Mouse (Mus musculus): ENCODE results near the gene P2rx1. TPM values are rescaled to one million over a fixed set of nuclear protein-coding genes. Genes with fewer than 3 reads are reported as not detected.
A peak's percentile ranks its signal among the peaks of the same experiment; 100 is the strongest.

P2rx1 gene
- 11.3 and 12.7 TPM in 2 replicates for total RNA-seq (2017)

- ATAC-seq (replicated peaks in 1 of 2; ENCODE audit: insufficient read depth in 1 of 2, low FRiP score in 2 of 2, low TSS enrichment in 1 of 2, low read depth in 1 of 2, poor library complexity in 2 of 2, severe bottlenecking in 2 of 2): peak; percentile 82 to 84
These were observed at the start of gene P2rx1 for GRCm38 (mm10) chr11:72998771-72999170. TSS of gene P2rx1 (plus strand) at chr11:72999103.

GRCm38 (mm10) chr11:72951137-72952000 lies 47.5 kb upstream of the P2rx1 start:
- ATAC-seq (replicated peaks in 1 of 2; ENCODE audit: insufficient read depth in 1 of 2, low FRiP score in 2 of 2, low TSS enrichment in 1 of 2, low read depth in 1 of 2, poor library complexity in 2 of 2, severe bottlenecking in 2 of 2): no peak

GRCm38 (mm10) chr11:72952226-72952625 lies 46.7 kb upstream of the P2rx1 start:
- no peak for ATAC-seq (replicated peaks in 1 of 2; ENCODE audit: insufficient read depth in 1 of 2, low FRiP score in 2 of 2, low TSS enrichment in 1 of 2, low read depth in 1 of 2, poor library complexity in 2 of 2, severe bottlenecking in 2 of 2)

GRCm38 (mm10) chr11:72952697-72953096 lies 46.2 kb upstream of the P2rx1 start:
- no peak for ATAC-seq (replicated peaks in 1 of 2; ENCODE audit: insufficient read depth in 1 of 2, low FRiP score in 2 of 2, low TSS enrichment in 1 of 2, low read depth in 1 of 2, poor library complexity in 2 of 2, severe bottlenecking in 2 of 2)

GRCm38 (mm10) chr11:72953116-72953439 lies 45.8 kb upstream of the P2rx1 start:
- no peak for ATAC-seq (replicated peaks in 1 of 2; ENCODE audit: insufficient read depth in 1 of 2, low FRiP score in 2 of 2, low TSS enrichment in 1 of 2, low read depth in 1 of 2, poor library complexity in 2 of 2, severe bottlenecking in 2 of 2)

- ATAC-seq (replicated peaks in 1 of 2; ENCODE audit: insufficient read depth in 1 of 2, low FRiP score in 2 of 2, low TSS enrichment in 1 of 2, low read depth in 1 of 2, poor library complexity in 2 of 2, severe bottlenecking in 2 of 2): peak; percentile 62 to 74
These were observed 45.3 kb upstream of the P2rx1 start for GRCm38 (mm10) chr11:72953440-72954151.

- no peak for ATAC-seq (replicated peaks in 1 of 2; ENCODE audit: insufficient read depth in 1 of 2, low FRiP score in 2 of 2, low TSS enrichment in 1 of 2, low read depth in 1 of 2, poor library complexity in 2 of 2, severe bottlenecking in 2 of 2)
These were observed 44.7 kb upstream of the P2rx1 start for GRCm38 (mm10) chr11:72954216-72954615.

- ATAC-seq (replicated peaks in 1 of 2; ENCODE audit: insufficient read depth in 1 of 2, low FRiP score in 2 of 2, low TSS enrichment in 1 of 2, low read depth in 1 of 2, poor library complexity in 2 of 2, severe bottlenecking in 2 of 2): peak; percentile 17 to 26; a peak in 1 of 4 replicates
These were observed 43.4 kb upstream of the P2rx1 start for GRCm38 (mm10) chr11:72955339-72955974.

GRCm38 (mm10) chr11:72957318-72957717 lies 41.6 kb upstream of the P2rx1 start:
- no peak for ATAC-seq (replicated peaks in 1 of 2; ENCODE audit: insufficient read depth in 1 of 2, low FRiP score in 2 of 2, low TSS enrichment in 1 of 2, low read depth in 1 of 2, poor library complexity in 2 of 2, severe bottlenecking in 2 of 2)

- no peak for ATAC-seq (replicated peaks in 1 of 2; ENCODE audit: insufficient read depth in 1 of 2, low FRiP score in 2 of 2, low TSS enrichment in 1 of 2, low read depth in 1 of 2, poor library complexity in 2 of 2, severe bottlenecking in 2 of 2)
These were observed 38.8 kb upstream of the P2rx1 start for GRCm38 (mm10) chr11:72959924-72960679.

GRCm38 (mm10) chr11:72960723-72961071 lies 38.2 kb upstream of the P2rx1 start:
- no peak for ATAC-seq (replicated peaks in 1 of 2; ENCODE audit: insufficient read depth in 1 of 2, low FRiP score in 2 of 2, low TSS enrichment in 1 of 2, low read depth in 1 of 2, poor library complexity in 2 of 2, severe bottlenecking in 2 of 2)

GRCm38 (mm10) chr11:72961072-72961980 lies 37.6 kb upstream of the P2rx1 start, which contains the start of gene Atp2a3:
TSS of gene Atp2a3 (plus strand) at chr11:72961169.
- ATAC-seq (replicated peaks in 1 of 2; ENCODE audit: insufficient read depth in 1 of 2, low FRiP score in 2 of 2, low TSS enrichment in 1 of 2, low read depth in 1 of 2, poor library complexity in 2 of 2, severe bottlenecking in 2 of 2): peak; percentile 76 to 80

GRCm38 (mm10) chr11:72962378-72962777 lies 36.5 kb upstream of the P2rx1 start:
- ATAC-seq (replicated peaks in 1 of 2; ENCODE audit: insufficient read depth in 1 of 2, low FRiP score in 2 of 2, low TSS enrichment in 1 of 2, low read depth in 1 of 2, poor library complexity in 2 of 2, severe bottlenecking in 2 of 2): no peak

- ATAC-seq (replicated peaks in 1 of 2; ENCODE audit: insufficient read depth in 1 of 2, low FRiP score in 2 of 2, low TSS enrichment in 1 of 2, low read depth in 1 of 2, poor library complexity in 2 of 2, severe bottlenecking in 2 of 2): 0 out of 4 replicates have a peak, but pooled peaks of 1 of the 2 experiments have one; percentile 3
These were observed 35.7 kb upstream of the P2rx1 start for GRCm38 (mm10) chr11:72963058-72963788.

- 0 out of 4 replicates have a peak, but pooled peaks of 1 of the 2 experiments have one; percentile 8 for ATAC-seq (replicated peaks in 1 of 2; ENCODE audit: insufficient read depth in 1 of 2, low FRiP score in 2 of 2, low TSS enrichment in 1 of 2, low read depth in 1 of 2, poor library complexity in 2 of 2, severe bottlenecking in 2 of 2)
These were observed 35.1 kb upstream of the P2rx1 start for GRCm38 (mm10) chr11:72963789-72964294.
